Mouse (Mus musculus) monocyte, adult 5-6 weeks (primary cell): ENCODE measurements around the gene Zap70. TPM values are rescaled to one million over a fixed set of nuclear protein-coding genes. Genes with fewer than 3 reads are reported as not detected.

Experiments used
- ATAC-seq: fragments of 153-309, 156-312 bp; replicated peaks from 2 replicates; pipeline ENCODE4 v1.8.0; 2017; ENCODE audit warnings: mild to moderate bottlenecking; ENCODE audit not compliant: low TSS enrichment, insufficient number of reproducible peaks, severe bottlenecking, poor library complexity, low FRiP score
- total RNA-seq: library from RNA; stranded (forward); fragments of 200-1000, 200-491, 200-594 nt; gene quantifications from 3 replicates; pipeline ENCODE4 v1.2.3, GENCODE M21; 2017

The Zap70 gene
- total RNA-seq, 1 experiment from 2014 or later = 14.9 TPM

GRCm38 (mm10) chr1:36768786-36769185, 7.2 kb downstream of the Zap70 start:
- no peak for ATAC-seq

- ATAC-seq = no peak
Measured at GRCm38 (mm10) chr1:36769951-36770350, 8.4 kb downstream of the Zap70 start.

GRCm38 (mm10) chr1:36770998-36771397, 9.4 kb downstream of the Zap70 start:
- ATAC-seq = no peak

GRCm38 (mm10) chr1:36772198-36772934, 10.8 kb downstream of the Zap70 start:
- no peak for ATAC-seq

- ATAC-seq = no peak
Measured at GRCm38 (mm10) chr1:36780793-36781192, 19.2 kb downstream of the Zap70 start.

GRCm38 (mm10) chr1:36782476-36782875, 20.9 kb downstream of the Zap70 start:
- no peak for ATAC-seq

GRCm38 (mm10) chr1:36784365-36785134, 23.0 kb downstream of the Zap70 start:
- peak; percentile 44; the same call in 1 of the 2 replicates for ATAC-seq

- ATAC-seq = no peak
Measured at GRCm38 (mm10) chr1:36785238-36785641, 23.6 kb downstream of the Zap70 start.

GRCm38 (mm10) chr1:36786377-36786776, 24.8 kb downstream of the Zap70 start:
- no peak for ATAC-seq

GRCm38 (mm10) chr1:36789416-36789815, 27.8 kb downstream of the Zap70 start:
- ATAC-seq = 0 out of 2 replicates have a peak, but pooled peaks have one; percentile 25

GRCm38 (mm10) chr1:36796711-36797110, 35.1 kb downstream of the Zap70 start:
- ATAC-seq = no peak

- peak; percentile 45 for ATAC-seq
Measured at GRCm38 (mm10) chr1:36797481-36797880, 35.9 kb downstream of the Zap70 start.

GRCm38 (mm10) chr1:36800379-36801011, 38.9 kb downstream of the Zap70 start:
- no peak for ATAC-seq

- no peak for ATAC-seq
Measured at GRCm38 (mm10) chr1:36804259-36804658, 42.7 kb downstream of the Zap70 start.

- ATAC-seq = no peak
Measured at GRCm38 (mm10) chr1:36804833-36805232, 43.2 kb downstream of the Zap70 start.

GRCm38 (mm10) chr1:36806181-36806905, 44.7 kb downstream of the Zap70 start:
- ATAC-seq = no peak

- peak; percentile 48; the same call in 1 of the 2 replicates for ATAC-seq
Measured at GRCm38 (mm10) chr1:36807086-36807485, 45.5 kb downstream of the Zap70 start.

GRCm38 (mm10) chr1:36807782-36808565, 46.4 kb downstream of the Zap70 start:
- ATAC-seq = peak; percentile 36; the same call in 1 of the 2 replicates
